Mouse (Mus musculus): ENCODE measurements at regions not wholly inside any gene's neighbourhood (a gene's known extent, or its start where the extent isn't known, plus 50 kb on each side); places are given as distances from the start of the nearest gene placed in this dataset.

DNA sequence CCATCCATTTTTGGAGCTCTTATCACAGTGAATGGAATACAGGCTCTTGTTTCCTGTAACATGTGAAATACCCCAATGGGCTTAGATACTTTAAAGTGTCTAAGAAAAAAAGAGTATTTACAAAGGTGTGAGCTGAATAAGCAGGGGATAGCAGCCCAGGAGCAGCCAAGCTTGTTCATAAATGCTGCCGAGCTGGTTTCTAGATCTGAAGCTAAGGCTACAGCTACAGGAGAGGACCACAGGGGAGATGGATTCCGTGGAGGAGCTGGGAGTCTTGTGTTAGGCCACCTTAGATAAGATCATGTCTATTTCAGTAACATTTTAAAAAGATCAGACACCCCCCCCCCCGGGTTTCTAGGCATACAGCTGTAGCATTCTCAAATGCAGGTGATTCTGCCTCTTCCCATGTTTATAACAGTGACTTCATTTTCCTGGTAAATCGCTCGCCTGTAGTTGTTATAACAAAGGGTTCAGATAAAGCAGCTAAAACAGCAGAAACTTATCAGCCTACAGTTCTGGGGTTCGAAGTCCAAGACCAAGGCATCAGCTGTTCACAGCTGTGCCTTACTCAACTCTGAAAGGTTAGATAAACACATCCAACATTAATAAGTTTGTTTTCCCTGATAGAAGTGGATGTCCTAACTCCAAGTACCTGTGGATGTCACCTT, 131.9 kb downstream of the Tex36 start:
- Histone ChIP-seq H3K27me3 (ENCODE audit: control insufficient read depth, insufficient read depth, low read length) (no peaks in the 10 kb centered on the region), H3K4me2 (replicated peaks; ENCODE audit: low read depth, low read length, severe bottlenecking) (no peak overlapping the region), H3K4me3 (replicated peaks; ENCODE audit: low read length) (no peak overlapping the region), H3K27ac (replicated peaks; ENCODE audit: low read depth, low read length) (no peak overlapping the region), H3K9me3 (ENCODE audit: control insufficient read depth, low read length) (no peaks in the 10 kb centered on the region), H3K4me1 (ENCODE audit: control insufficient read depth, insufficient read depth, low read length) (no peaks in the 10 kb centered on the region), H3K36me3 (ENCODE audit: control insufficient read depth, insufficient read depth, low read length) (no peaks in the 10 kb centered on the region), H3K9ac (ENCODE audit: low read depth, low read length, severe bottlenecking) (no peak overlapping the region)
- WGBS, result 73% methylated on average over 6 of the region's 6 CpGs
- no peak for TF ChIP-seq POLR2A (IDR thresholded peaks at IDR 0.05; ENCODE audit: borderline replicate concordance, extremely low read depth, insufficient read depth, insufficient read length)
- ATAC-seq (ENCODE audit: low FRiP score, low read depth) (no peak), DNase-seq (ENCODE audit: low spot score) (no peak)

DNA sequence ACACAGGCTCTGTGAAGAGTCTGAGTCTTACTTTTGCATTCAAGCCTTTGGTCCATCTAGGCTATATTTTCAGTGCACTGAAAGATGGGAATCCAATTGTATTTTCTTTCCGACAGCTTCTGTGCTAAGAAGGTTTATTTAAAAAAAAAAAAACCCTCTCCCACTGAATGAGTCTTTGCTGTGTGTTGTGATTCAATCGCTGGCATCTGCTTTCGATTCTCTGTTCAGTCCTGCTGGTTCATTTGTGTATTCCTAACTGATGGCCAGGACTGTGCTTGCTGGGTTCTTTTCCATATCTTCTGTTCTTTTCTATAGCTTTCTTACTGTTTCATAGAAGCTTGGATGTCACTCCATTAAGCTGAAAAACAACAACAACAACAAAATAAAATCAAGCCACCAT, 132.9 kb downstream of the Tex36 start:
- TF ChIP-seq POLR2A (IDR thresholded peaks at IDR 0.05; ENCODE audit: borderline replicate concordance, extremely low read depth, insufficient read depth, insufficient read length), result no peak
- Histone ChIP-seq H3K36me3 (ENCODE audit: control insufficient read depth, insufficient read depth, low read length) (no peaks in the 10 kb centered on the region), H3K4me3 (replicated peaks; ENCODE audit: low read length) (no peak overlapping the region), H3K4me2 (replicated peaks; ENCODE audit: low read depth, low read length, severe bottlenecking) (no peak overlapping the region), H3K27ac (replicated peaks; ENCODE audit: low read depth, low read length) (no peak overlapping the region), H3K9me3 (ENCODE audit: control insufficient read depth, low read length) (no peaks in the 10 kb centered on the region), H3K27me3 (ENCODE audit: control insufficient read depth, insufficient read depth, low read length) (no peaks in the 10 kb centered on the region), H3K9ac (ENCODE audit: low read depth, low read length, severe bottlenecking) (no peak overlapping the region), H3K4me1 (ENCODE audit: control insufficient read depth, insufficient read depth, low read length) (no peaks in the 10 kb centered on the region)
- no peak for ATAC-seq (ENCODE audit: low FRiP score, low read depth)
- no peak for DNase-seq (ENCODE audit: low spot score)
- WGBS, result 34% methylated on average over 3 of the region's 3 CpGs

DNA sequence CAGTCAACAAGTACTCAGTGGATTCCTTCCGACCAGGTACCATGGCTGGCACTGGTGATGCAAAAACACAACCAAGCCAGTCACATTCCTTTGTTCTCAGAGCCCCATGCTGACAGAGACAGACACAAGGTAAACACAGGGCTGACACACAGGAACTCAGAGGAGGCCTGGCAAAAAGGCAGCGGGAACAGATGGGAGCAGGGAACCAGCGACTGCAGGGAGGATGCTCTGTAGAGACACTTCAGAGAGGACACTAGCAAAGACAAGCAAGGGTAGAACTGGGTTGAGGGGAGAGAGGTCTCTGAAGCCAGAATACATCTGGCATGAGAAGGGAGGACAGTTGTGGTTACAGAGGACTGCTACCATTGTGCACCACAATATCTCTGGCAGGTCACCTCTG, 133.6 kb downstream of the Tex36 start:
- Histone ChIP-seq H3K36me3 (ENCODE audit: control insufficient read depth, insufficient read depth, low read length) (no peaks in the 10 kb centered on the region), H3K9ac (ENCODE audit: low read depth, low read length, severe bottlenecking) (no peak overlapping the region), H3K4me3 (replicated peaks; ENCODE audit: low read length) (no peak overlapping the region), H3K27me3 (ENCODE audit: control insufficient read depth, insufficient read depth, low read length) (no peaks in the 10 kb centered on the region), H3K27ac (replicated peaks; ENCODE audit: low read depth, low read length) (no peak overlapping the region), H3K9me3 (ENCODE audit: control insufficient read depth, low read length) (no peaks in the 10 kb centered on the region), H3K4me1 (ENCODE audit: control insufficient read depth, insufficient read depth, low read length) (no peaks in the 10 kb centered on the region), H3K4me2 (replicated peaks; ENCODE audit: low read depth, low read length, severe bottlenecking) (no peak overlapping the region)
- WGBS, result 32% methylated on average over 3 of the region's 3 CpGs
- DNase-seq (ENCODE audit: low spot score) (no peak), ATAC-seq (ENCODE audit: low FRiP score, low read depth) (no peak)
- TF ChIP-seq POLR2A (IDR thresholded peaks at IDR 0.05; ENCODE audit: borderline replicate concordance, extremely low read depth, insufficient read depth, insufficient read length), result no peak

DNA sequence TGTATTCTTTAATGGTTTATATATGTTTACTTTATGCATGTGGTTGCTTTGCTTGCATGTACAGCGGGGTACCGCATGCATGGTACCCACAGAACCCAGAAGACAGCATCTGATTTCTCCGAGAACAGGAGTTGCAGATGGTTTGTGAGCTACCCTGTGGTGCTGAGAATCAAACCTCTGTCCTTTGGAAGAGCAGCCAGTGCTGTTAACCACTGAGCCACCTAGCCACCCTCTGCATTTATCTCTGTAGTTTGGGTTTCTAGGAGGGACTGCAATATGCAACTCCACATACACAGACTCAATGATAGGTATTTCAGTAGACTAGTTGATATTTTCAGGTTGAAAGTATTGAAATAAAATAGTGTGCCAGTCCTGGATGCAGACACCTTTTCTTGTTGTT, 134.4 kb downstream of the Tex36 start:
- Histone ChIP-seq H3K27ac (replicated peaks; ENCODE audit: low read depth, low read length) (no peak overlapping the region), H3K36me3 (ENCODE audit: control insufficient read depth, insufficient read depth, low read length) (no peaks in the 10 kb centered on the region), H3K27me3 (ENCODE audit: control insufficient read depth, insufficient read depth, low read length) (no peaks in the 10 kb centered on the region), H3K9me3 (ENCODE audit: control insufficient read depth, low read length) (no peaks in the 10 kb centered on the region), H3K4me3 (replicated peaks; ENCODE audit: low read length) (no peak overlapping the region), H3K4me1 (ENCODE audit: control insufficient read depth, insufficient read depth, low read length) (no peaks in the 10 kb centered on the region), H3K4me2 (replicated peaks; ENCODE audit: low read depth, low read length, severe bottlenecking) (no peak overlapping the region), H3K9ac (ENCODE audit: low read depth, low read length, severe bottlenecking) (no peak overlapping the region)
- ATAC-seq (ENCODE audit: low FRiP score, low read depth), result no peak
- TF ChIP-seq POLR2A (IDR thresholded peaks at IDR 0.05; ENCODE audit: borderline replicate concordance, extremely low read depth, insufficient read depth, insufficient read length), result no peak
- no peak for DNase-seq (ENCODE audit: low spot score)
- 92% methylated on average over 3 of the region's 3 CpGs for WGBS

DNA sequence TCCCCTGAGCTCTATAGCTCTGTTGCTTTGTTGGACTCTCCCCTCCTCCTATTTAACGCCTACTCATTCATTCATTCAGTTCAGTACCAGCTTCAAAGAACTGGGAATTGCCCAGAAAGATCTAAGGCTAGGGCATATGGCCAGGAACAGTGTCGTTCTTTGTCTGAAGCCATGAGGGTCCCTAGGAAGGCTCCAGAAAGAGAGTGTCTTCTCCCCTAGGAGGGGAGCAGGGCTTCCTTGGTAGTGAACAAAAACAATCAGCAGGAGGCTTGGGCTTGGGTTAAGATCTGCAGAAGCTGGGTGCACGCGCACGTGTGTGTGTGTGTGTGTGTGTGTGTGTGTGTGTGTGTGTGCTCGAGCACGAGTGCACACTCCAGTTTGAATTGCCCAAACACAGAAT, 142.7 kb downstream of the Tex36 start:
- H3K36me3 ChIP-seq (ENCODE audit: control insufficient read depth, insufficient read depth, low read length), result no peaks in the 10 kb centered on the region
- WGBS, result 72% methylated on average over 7 of the region's 7 CpGs
- no peak overlapping the region for H3K9ac ChIP-seq (ENCODE audit: low read depth, low read length, severe bottlenecking)
- H3K27me3 ChIP-seq (ENCODE audit: control insufficient read depth, insufficient read depth, low read length), result no peaks in the 10 kb centered on the region
- H3K27ac ChIP-seq (replicated peaks; ENCODE audit: low read depth, low read length), result no peak overlapping the region
- no peak overlapping the region for H3K4me2 ChIP-seq (replicated peaks; ENCODE audit: low read depth, low read length, severe bottlenecking)
- H3K4me3 ChIP-seq (replicated peaks; ENCODE audit: low read length), result no peak overlapping the region
- peaks cover 16% of the 10 kb centered on the region for H3K4me1 ChIP-seq (ENCODE audit: control insufficient read depth, insufficient read depth, low read length)
- no peaks in the 10 kb centered on the region for H3K9me3 ChIP-seq (ENCODE audit: control insufficient read depth, low read length)
- no peak for TF ChIP-seq POLR2A (IDR thresholded peaks at IDR 0.05; ENCODE audit: borderline replicate concordance, extremely low read depth, insufficient read depth, insufficient read length)
- no peak for DNase-seq (ENCODE audit: low spot score)
- no peak for ATAC-seq (ENCODE audit: low FRiP score, low read depth)
